Mouse (Mus musculus) testis, adult 2 months (tissue): ENCODE results near the gene Kirrel3.

Source experiments
- CTCF ChIP-seq: fragments of 200-500 bp; IDR thresholded peaks from 2 replicates; pipeline ENCODE4 v1.5.1; 2012; ENCODE audit warnings: low read depth, mild to moderate bottlenecking, inconsistent platforms, low read length, moderate library complexity; ENCODE audit not compliant: control insufficient read depth, insufficient read depth, insufficient replicate concordance
- POLR2A ChIP-seq: fragments of 200-500 bp; IDR thresholded peaks from 2 replicates; pipeline ENCODE4 v1.6.1; 2012; ENCODE audit warnings: low read depth, mild to moderate bottlenecking, inconsistent platforms, low read length, moderate library complexity; ENCODE audit not compliant: control insufficient read depth

GRCm38 (mm10) chr9:34883122-34883521, 397.4 kb downstream of the Kirrel3 start:
- TF ChIP-seq POLR2A: no peak
- TF ChIP-seq CTCF: no peak
